Mouse (Mus musculus) cerebral cortex, adult 2 months (tissue): ENCODE results near the gene Kirrel.

Experiments
- WGBS: fragments of 180-500 bp; shearing (Covaris S2); methylation state at CpG from one replicate; pipeline ENCODE4 v1.1.7; 2018; 5-methylcytosine and 5-hydroxymethylcytosine counted together

The Kirrel gene

GRCm38 (mm10) chr3:87136782-87137181 is 37.8 kb downstream of the Kirrel start:
- 82% methylated on average over 7 of the region's 7 CpGs for WGBS

GRCm38 (mm10) chr3:87131694-87132347 is 42.7 kb downstream of the Kirrel start:
- 61% methylated on average over 11 of the region's 11 CpGs for WGBS

GRCm38 (mm10) chr3:87130933-87131332 is 43.6 kb downstream of the Kirrel start:
- WGBS: 89% methylated on average over 6 of the region's 6 CpGs

GRCm38 (mm10) chr3:87123795-87124194 is 50.8 kb downstream of the Kirrel start:
- WGBS: 85% methylated on average over 6 of the region's 6 CpGs

GRCm38 (mm10) chr3:87118214-87118613 is 56.3 kb downstream of the Kirrel start:
- WGBS: 81% methylated on average over 9 of the region's 9 CpGs

GRCm38 (mm10) chr3:87117632-87118031 is 56.9 kb downstream of the Kirrel start:
- 70% methylated on average over 12 of the region's 12 CpGs for WGBS

- 86% methylated on average over 6 of the region's 6 CpGs for WGBS
Observed at GRCm38 (mm10) chr3:87115726-87116540, 58.6 kb downstream of the Kirrel start.

- WGBS: 91% methylated on average over 8 of the region's 8 CpGs
Observed at GRCm38 (mm10) chr3:87115271-87115670, 59.3 kb downstream of the Kirrel start.

GRCm38 (mm10) chr3:87114801-87115200 is 59.7 kb downstream of the Kirrel start:
- 69% methylated on average over 9 of the region's 9 CpGs for WGBS

GRCm38 (mm10) chr3:87113881-87114280 is 60.7 kb downstream of the Kirrel start:
- 60% methylated on average over 1 of the region's 1 CpGs for WGBS

GRCm38 (mm10) chr3:87112264-87112663 is 62.3 kb downstream of the Kirrel start:
- WGBS: 69% methylated on average over 3 of the region's 3 CpGs

GRCm38 (mm10) chr3:87104856-87105255 is 69.7 kb downstream of the Kirrel start:
- WGBS: 83% methylated on average over 2 of the region's 2 CpGs

- WGBS: 29% methylated on average over 7 of the region's 7 CpGs
Observed at GRCm38 (mm10) chr3:87102346-87102745, 72.2 kb downstream of the Kirrel start.

GRCm38 (mm10) chr3:87100911-87101310 is 73.6 kb downstream of the Kirrel start:
- WGBS: 70% methylated on average over 4 of the region's 4 CpGs

- 67% methylated on average over 19 of the region's 19 CpGs for WGBS
Observed at GRCm38 (mm10) chr3:87097969-87098946, 76.3 kb downstream of the Kirrel start.

GRCm38 (mm10) chr3:87097205-87097604 is 77.3 kb downstream of the Kirrel start:
- WGBS: 87% methylated on average over 9 of the region's 9 CpGs

- WGBS: 81% methylated on average over 6 of the region's 6 CpGs
Observed at GRCm38 (mm10) chr3:87093718-87094117, 80.8 kb downstream of the Kirrel start.

GRCm38 (mm10) chr3:87089694-87090565 is 84.6 kb downstream of the Kirrel start:
- WGBS: 72% methylated on average over 13 of the region's 13 CpGs

- 77% methylated on average over 7 of the region's 7 CpGs for WGBS
Observed at GRCm38 (mm10) chr3:87087146-87087545, 87.4 kb downstream of the Kirrel start.

- WGBS: 71% methylated on average over 3 of the region's 3 CpGs
Observed at GRCm38 (mm10) chr3:87082235-87082634, 92.3 kb downstream of the Kirrel start.

GRCm38 (mm10) chr3:87079751-87080150 is 94.8 kb downstream of the Kirrel start:
- whole genome bisulfite sequencing: 91% methylated on average over 4 of the region's 4 CpGs
